In the genomic region with DNA sequence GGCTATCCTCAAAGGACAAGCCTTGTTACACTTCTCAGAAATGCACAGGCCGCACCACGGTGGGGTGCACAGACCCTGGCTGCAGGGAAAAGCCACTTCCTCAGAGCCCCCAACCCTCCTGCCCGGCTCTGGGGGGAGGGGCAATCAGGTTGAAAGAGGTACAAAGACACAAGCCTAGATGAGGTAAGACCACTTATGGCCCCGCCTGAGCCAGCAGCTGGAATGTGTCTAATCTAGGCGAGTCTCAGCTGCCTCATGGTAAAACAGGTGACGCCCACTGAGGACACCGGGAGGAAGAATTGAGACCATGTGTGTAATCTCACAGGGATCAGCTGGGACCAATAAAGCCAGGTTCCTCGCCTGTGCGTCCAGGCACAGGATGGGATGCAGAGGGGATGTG, we compare ENCODE assay signal across 8 mouse cellular contexts. TPM values are rescaled to one million over a fixed set of nuclear protein-coding genes. Genes with fewer than 3 reads are reported as not detected.
DNase-seq lines count a peak whose midpoint lies in the region; ATAC-seq and TF ChIP-seq lines count a peak whose summit lies in the region.

No protein-coding gene starts in this region.

- H3K27ac ChIP-seq in heart, embryonic 13.5 days (replicated peaks): peak overlapping the region; percentile 97
- H3K27ac ChIP-seq in lung, embryonic 14.5 days (ENCODE audit: low read depth): peak overlapping the region; percentile 65
- peak overlapping the region; percentile 49; the same call in 1 of the 2 replicates for H3K27ac ChIP-seq in embryonic facial prominence, embryonic 15.5 days (replicated peaks)
- H3K27ac ChIP-seq in stomach, embryonic 14.5 days (ENCODE audit: low read length): peak overlapping the region; percentile 39; the same call in 1 of the 2 replicates

- H3K9ac ChIP-seq in heart, embryonic 13.5 days: peak overlapping the region; percentile 75
- H3K9ac ChIP-seq in lung, embryonic 14.5 days: no peak overlapping the region; the same call in 1 of the 2 replicates
- no peak overlapping the region for H3K9ac ChIP-seq in embryonic facial prominence, embryonic 15.5 days
- no peak overlapping the region for H3K9ac ChIP-seq in stomach, embryonic 14.5 days (replicated peaks; ENCODE audit: low read depth, low read length)

- H3K4me1 ChIP-seq in heart, embryonic 13.5 days: peaks cover 96% of the 10 kb centered on the region
- peaks cover 31% of the 10 kb centered on the region for H3K4me1 ChIP-seq in lung, embryonic 14.5 days (ENCODE audit: insufficient read depth)
- peaks cover 62% of the 10 kb centered on the region for H3K4me1 ChIP-seq in embryonic facial prominence, embryonic 15.5 days
- peaks cover 44% of the 10 kb centered on the region for H3K4me1 ChIP-seq in stomach, embryonic 14.5 days (ENCODE audit: control insufficient read depth, insufficient read depth, low read length)

- H3K36me3 ChIP-seq in heart, embryonic 13.5 days: no peaks in the 10 kb centered on the region
- H3K36me3 ChIP-seq in lung, embryonic 14.5 days (ENCODE audit: insufficient read depth): no peaks in the 10 kb centered on the region
- no peaks in the 10 kb centered on the region for H3K36me3 ChIP-seq in embryonic facial prominence, embryonic 15.5 days
- no peaks in the 10 kb centered on the region for H3K36me3 ChIP-seq in stomach, embryonic 14.5 days (ENCODE audit: control insufficient read depth, insufficient read depth, low read length)

- no peak for TF ChIP-seq CTCF in lung, embryonic 14.5 days (IDR thresholded peaks at IDR 0.05; ENCODE audit: low read depth)

- no peak for ATAC-seq in heart, embryonic 13.5 days (ENCODE audit: extremely low read depth, insufficient number of reproducible peaks, low FRiP score, low TSS enrichment)
- peak; percentile 22; the same call in 1 of the 2 replicates for ATAC-seq in lung, embryonic 14.5 days (ENCODE audit: insufficient read depth)
- ATAC-seq in embryonic facial prominence, embryonic 15.5 days (ENCODE audit: insufficient number of reproducible peaks, low FRiP score, low TSS enrichment, low read depth): no peak
- ATAC-seq in stomach, embryonic 14.5 days (ENCODE audit: insufficient number of reproducible peaks, insufficient read depth, low FRiP score, low read depth): 0 out of 2 replicates have a peak, but pooled peaks have one; percentile 10
- no peak for ATAC-seq in granulocyte monocyte progenitor cell, adult 5-6 weeks (replicated peaks; ENCODE audit: poor library complexity, severe bottlenecking)

- no peaks in the 10 kb centered on the region for H3K9me3 ChIP-seq in heart, embryonic 13.5 days
- no peaks in the 10 kb centered on the region for H3K9me3 ChIP-seq in lung, embryonic 14.5 days (ENCODE audit: low read depth, low read length)
- no peaks in the 10 kb centered on the region for H3K9me3 ChIP-seq in embryonic facial prominence, embryonic 15.5 days (replicated peaks)
- no peaks in the 10 kb centered on the region for H3K9me3 ChIP-seq in stomach, embryonic 14.5 days (ENCODE audit: control insufficient read depth, low read depth, low read length)

- DNase-seq in heart, adult 9 months (ENCODE audit: low spot score in 2 of 2): no peak
- DNase-seq in lung, embryonic 14.5 days: no peak
- no peak for DNase-seq in lung, postnatal 10 days
- no peak for DNase-seq in ovary, postnatal 36 days (ENCODE audit: low spot score)

- no peaks in the 10 kb centered on the region for H3K27me3 ChIP-seq in heart, embryonic 13.5 days (replicated peaks)
- no peaks in the 10 kb centered on the region for H3K27me3 ChIP-seq in lung, embryonic 14.5 days (ENCODE audit: insufficient read depth, low read length)
- no peaks in the 10 kb centered on the region for H3K27me3 ChIP-seq in embryonic facial prominence, embryonic 15.5 days
- H3K27me3 ChIP-seq in stomach, embryonic 14.5 days (ENCODE audit: control insufficient read depth, insufficient read depth, low read length): no peaks in the 10 kb centered on the region

- H3K4me2 ChIP-seq in heart, embryonic 13.5 days: peak overlapping the region; percentile 56
- no peak overlapping the region for H3K4me2 ChIP-seq in lung, embryonic 14.5 days
- no peak overlapping the region for H3K4me2 ChIP-seq in embryonic facial prominence, embryonic 15.5 days (replicated peaks)
- H3K4me2 ChIP-seq in stomach, embryonic 14.5 days (replicated peaks; ENCODE audit: low read depth, low read length): no peak overlapping the region

- 34% methylated on average over 9 of the region's 9 CpGs for WGBS in heart, embryonic 13.5 days
- 34% methylated on average over 9 of the region's 9 CpGs for WGBS in lung, embryonic 14.5 days
- 23% methylated on average over 9 of the region's 9 CpGs for WGBS in embryonic facial prominence, embryonic 15.5 days
- 27% methylated on average over 9 of the region's 9 CpGs for WGBS in stomach, embryonic 14.5 days

- H3K4me3 ChIP-seq in heart, embryonic 13.5 days: no peak overlapping the region
- no peak overlapping the region for H3K4me3 ChIP-seq in lung, embryonic 14.5 days (ENCODE audit: low read depth, low read length)
- H3K4me3 ChIP-seq in embryonic facial prominence, embryonic 15.5 days (replicated peaks): no peak overlapping the region
- no peak overlapping the region for H3K4me3 ChIP-seq in stomach, embryonic 14.5 days (ENCODE audit: low read depth, low read length)

RNA-seq across cellular contexts. Expression of gene Shb, which starts 25.2 kb away (rescaled TPM):
- polyA plus RNA-seq in heart, embryonic 13.5 days (2015; fragmentation: Nextera tagmentation; extraction: Ambion mirVana): 8.6 and 8.8 TPM in 2 replicates
- polyA plus RNA-seq in lung, embryonic 14.5 days (2014; fragmentation: Nextera tagmentation; extraction: Ambion mirVana): 10.6 TPM in 2 replicates
- polyA plus RNA-seq in embryonic facial prominence, embryonic 15.5 days (2015; fragmentation: Nextera tagmentation; extraction: Ambion mirVana): 9.1 and 9.9 TPM in 2 replicates
- polyA plus RNA-seq in stomach, embryonic 14.5 days (2014; fragmentation: Nextera tagmentation; extraction: Ambion mirVana): 4.4 and 5.2 TPM in 2 replicates
- 0.49 and 1.1 TPM in 2 replicates for total RNA-seq in granulocyte monocyte progenitor cell, adult 5-6 weeks (2014; fragmentation: Nextera tagmentation)
- total RNA-seq in granulocyte monocyte progenitor cell, adult 5-6 weeks (2017): 0.72 and 2.2 TPM in 2 replicates

Comparison
In these comparisons a context has a peak if more than half of its experiments do, and no peak if none do; other contexts are left out.
1. ATAC-seq: peak in lung, embryonic 14.5 days (single experiment) and stomach, embryonic 14.5 days (single experiment); none in heart, embryonic 13.5 days (single experiment), embryonic facial prominence, embryonic 15.5 days (single experiment) and granulocyte monocyte progenitor cell, adult 5-6 weeks (single experiment).
2. H3K27ac ChIP-seq: peak in every context shown above with its lines; median percentile 97 in heart, embryonic 13.5 days; 65 in lung, embryonic 14.5 days; 49 in embryonic facial prominence, embryonic 15.5 days; 39 in stomach, embryonic 14.5 days.